Mouse (Mus musculus) lung, postnatal 10 days (tissue): ENCODE data around the gene Adamts6.

Experiments used
- DNase-seq: peaks from one replicate; pipeline ENCODE4 v3.0.0; 2021

Gene Adamts6

DNA sequence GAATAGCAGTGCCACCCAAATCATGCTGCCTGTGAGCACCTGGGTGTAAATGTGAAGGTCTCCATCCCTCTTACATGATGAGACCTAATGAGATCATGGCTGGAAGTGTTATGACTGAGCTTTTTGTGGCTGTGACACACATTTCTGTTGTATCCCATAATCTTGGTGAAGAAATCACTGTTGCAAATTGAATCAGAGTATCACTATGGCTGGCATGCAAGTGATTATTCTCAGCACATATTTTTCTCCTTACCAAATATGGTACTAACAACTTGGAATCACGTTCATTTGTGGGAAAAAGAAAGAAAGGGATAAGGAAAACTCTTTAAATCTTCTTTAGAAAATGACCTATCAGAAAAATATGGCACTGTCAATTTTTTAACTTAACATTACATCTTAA is 180.4 kb downstream of the Adamts6 start:
- no peak for DNase-seq

DNA sequence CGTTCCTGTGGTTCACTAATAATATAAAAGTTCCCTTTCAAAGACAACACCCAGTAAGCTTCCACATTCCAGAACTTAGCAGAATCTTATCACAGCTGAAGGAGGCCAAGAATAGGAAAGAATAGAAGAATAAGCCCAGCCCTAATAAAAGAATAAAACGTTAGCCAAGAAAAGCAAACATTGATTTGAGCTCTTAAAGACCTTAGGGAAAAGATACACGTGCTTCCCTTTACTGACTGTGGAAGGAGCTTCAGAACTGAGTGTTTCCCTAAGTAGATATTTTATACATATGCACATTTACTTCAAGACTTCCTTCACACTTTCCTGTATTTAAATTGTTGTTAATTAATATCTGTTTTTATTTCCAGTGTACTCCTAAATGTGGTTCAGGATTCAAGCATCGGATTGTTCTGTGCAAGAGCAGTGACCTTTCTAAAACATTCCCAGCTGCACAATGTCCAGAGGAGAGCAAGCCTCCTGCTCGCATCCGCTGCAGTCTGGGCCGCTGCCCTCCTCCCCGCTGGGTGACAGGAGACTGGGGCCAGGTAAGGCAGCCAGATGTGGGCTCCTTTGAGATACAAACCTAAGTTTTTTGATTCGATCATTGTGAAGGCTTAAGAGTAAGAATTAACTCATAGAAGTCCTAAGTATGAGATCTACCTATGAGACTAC is 188.8 kb downstream of the Adamts6 start:
- DNase-seq: no peak

DNA sequence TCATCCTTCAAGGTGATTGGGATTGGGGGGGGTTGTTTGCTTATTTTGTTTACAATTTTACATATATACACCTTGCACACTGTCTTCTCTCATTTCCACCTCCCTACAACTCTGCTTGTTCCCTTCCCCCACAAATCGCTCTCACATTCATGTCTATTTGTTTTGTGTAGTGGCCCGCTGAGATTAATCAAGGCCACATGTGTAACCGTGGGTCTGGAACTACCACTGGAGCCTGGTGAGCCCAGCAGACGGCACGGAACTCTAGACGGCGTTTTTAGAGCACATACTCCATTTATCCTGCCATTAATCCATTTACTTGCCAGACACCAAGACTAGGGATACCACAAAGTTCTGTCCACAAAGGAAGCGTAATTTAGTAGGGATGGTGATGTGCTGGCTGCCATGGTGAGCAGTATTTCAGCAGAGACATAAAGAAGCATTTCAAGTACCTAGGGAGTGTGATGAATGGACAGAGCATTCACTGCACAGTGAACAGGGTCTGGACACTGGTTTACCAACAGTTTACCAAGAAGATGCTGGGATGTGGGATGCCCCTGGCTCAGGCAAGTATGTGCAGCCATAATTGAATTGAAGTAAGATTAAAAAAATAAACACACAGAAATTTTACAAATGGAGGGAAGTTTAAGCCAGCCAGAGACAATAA is 194.9 kb downstream of the Adamts6 start:
- DNase-seq: no peak

- no peak for DNase-seq
These were observed 195.6 kb downstream of the Adamts6 start for GRCm38 (mm10) chr13:104483111-104483722.

- DNase-seq: no peak
These were observed 203.6 kb downstream of the Adamts6 start for GRCm38 (mm10) chr13:104491046-104491811.

DNA sequence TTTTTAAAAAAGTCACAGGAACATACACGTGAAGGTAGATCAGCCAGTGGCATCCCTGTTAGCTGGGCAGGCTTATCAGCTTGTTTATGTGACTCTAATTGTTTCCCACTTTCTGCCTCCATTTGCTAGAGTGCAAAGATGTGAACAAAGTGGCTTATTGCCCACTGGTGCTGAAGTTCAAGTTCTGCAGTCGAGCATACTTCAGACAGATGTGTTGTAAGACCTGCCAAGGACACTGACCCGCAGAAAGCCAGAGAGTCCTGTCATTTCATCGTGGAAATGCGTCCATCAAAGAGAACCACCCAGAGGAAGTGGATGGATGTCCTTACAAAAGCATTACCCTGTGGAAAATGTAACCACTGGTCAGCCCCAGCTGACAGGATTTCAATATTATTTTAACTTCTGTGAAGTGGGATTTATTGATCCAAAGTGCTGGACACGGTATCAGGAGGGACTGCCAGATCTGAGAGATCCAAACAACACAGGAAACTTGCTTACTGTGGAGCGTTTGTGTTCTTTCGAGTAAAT is 205.9 kb downstream of the Adamts6 start:
- peak; percentile 20 for DNase-seq

DNA sequence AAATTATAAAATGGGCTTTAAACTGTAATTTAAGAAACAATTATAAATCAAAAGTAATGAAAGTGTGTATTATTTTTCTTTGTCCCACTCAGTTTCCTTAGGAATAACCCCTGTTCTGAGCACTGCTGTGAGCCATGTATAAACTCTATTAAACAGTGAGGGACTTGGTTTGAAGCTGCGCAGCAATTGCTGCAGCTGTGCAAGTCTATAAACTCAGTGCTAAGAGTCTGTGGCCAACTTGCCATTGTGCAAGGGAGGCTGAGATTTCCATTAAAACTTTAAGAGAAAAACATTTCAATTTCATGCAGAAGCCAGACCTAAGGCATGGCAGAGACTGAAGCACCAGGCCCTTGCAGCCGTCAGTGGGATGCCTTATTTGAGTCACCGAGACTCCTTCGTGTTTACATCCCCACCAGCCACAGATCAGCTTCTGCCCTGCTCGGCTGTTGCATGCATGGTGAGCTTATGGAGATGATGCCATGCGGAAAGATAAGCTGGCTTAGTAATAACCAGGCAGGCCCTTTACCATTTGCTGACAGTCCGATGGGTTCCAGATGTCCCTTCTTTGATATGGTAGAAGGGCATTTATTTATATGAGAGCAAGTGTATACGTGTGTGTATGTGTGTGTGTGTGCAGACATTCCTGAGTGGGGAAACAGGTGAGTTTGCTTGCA is 206.7 kb downstream of the Adamts6 start:
- DNase-seq: no peak

DNA sequence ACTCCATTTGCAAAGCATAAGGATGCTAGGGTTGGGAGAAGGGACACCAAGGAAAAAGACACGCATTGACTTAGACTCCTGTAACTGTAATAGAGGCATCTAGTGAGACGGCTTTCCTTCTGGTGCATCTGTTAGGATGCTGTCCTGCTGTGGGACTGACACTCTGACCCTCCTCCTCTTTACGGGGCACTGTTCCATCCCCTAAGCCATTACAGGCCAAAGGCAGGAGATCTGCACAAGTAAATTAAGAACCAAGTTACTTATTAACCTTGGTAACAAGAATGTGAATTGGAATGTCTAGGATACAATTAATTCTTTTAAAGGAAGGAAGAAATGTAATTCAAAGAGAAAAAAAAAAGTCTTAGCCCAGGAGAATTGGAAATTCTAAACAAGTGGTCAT is 210.0 kb downstream of the Adamts6 start:
- DNase-seq: no peak

- no peak for DNase-seq
These were observed 211.0 kb downstream of the Adamts6 start for GRCm38 (mm10) chr13:104498669-104499068.

DNA sequence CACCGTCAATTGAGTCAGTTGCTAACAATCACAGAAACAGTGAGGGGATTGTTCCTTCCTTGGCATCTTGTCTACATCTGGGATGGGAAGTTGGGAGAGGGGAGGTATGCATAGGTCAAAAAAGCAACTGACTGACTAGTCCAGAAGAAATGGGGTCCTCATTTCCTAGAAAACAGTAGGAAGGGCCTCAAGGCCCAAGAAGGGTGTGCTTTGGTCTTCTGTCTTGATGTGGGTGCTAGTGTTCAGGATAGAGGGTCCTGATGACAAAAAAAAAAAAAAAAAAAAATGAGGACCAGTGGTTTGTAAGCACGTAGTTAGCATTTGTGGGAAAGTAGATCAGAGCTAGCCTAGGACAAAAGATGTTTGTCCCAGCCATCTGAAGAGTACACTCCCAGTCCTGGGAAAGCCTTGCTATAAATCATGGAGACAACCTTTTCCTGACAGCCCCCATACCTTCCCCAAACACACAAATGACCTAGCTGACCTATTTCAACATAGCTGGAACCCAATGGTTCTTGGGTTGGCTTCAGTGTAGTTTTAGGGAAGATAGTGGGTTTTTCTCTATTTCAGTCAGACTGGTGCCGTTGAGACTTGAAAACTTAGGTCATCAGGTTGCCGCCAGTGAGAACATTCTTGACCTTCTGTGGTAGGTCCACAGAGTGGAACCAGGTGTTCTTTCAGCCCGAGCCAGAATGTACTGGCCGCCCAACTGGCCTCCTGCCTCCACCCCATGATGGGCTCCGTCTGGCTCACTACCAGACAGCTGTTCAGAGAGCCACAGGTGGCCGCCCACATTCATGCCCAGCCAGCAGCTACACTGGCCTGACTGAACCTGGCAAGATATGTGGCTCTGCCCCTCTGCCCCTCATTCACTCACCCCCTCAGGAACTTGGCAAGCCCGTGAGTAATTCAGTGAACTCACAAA is 211.7 kb downstream of the Adamts6 start:
- DNase-seq: no peak

DNA sequence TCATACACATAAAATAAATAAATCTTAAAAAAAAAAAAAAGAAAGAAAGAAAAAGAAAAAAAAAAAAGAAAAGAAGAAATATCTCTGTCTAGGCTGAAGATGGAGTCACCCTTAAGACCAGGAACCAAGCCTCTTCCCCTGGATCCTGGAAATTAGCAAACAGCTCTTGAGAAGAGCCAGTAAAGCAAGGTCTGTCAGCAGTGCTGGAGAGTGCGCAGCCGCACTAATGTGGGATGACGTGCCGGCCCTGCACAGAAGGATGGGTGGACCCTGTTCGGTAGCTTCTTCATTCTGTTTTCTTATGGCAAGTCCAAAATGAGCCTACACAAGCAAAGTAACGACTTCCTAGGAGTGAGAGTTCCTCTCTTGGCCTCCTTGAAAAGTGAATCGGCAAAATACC is 214.8 kb downstream of the Adamts6 start:
- DNase-seq: no peak

- no peak for DNase-seq
These were observed 216.4 kb downstream of the Adamts6 start for GRCm38 (mm10) chr13:104504043-104504442.

- peak; percentile 39 for DNase-seq
These were observed 218.7 kb downstream of the Adamts6 start for GRCm38 (mm10) chr13:104506165-104506875.

DNA sequence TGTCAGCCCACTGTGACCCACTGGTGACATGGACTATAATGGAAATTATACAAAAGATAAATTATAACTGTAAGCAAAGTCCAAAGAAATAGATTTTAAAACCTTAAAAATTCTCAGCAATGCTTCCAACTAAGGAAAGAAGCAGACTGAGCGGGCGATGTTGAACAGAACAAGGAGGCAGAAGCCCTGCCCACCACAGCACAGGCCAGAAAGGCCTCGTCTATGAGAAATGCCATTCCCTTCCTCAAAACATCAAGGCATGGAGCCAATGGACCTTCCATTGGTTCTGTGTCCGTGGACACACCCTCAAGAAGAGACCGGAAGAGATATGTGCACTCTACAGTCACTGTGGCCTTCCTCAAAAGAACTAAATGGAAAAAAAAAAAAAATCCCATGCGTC is 220.0 kb downstream of the Adamts6 start:
- no peak for DNase-seq

- DNase-seq: peak; percentile 54
These were observed 222.2 kb downstream of the Adamts6 start for GRCm38 (mm10) chr13:104509561-104510493.

DNA sequence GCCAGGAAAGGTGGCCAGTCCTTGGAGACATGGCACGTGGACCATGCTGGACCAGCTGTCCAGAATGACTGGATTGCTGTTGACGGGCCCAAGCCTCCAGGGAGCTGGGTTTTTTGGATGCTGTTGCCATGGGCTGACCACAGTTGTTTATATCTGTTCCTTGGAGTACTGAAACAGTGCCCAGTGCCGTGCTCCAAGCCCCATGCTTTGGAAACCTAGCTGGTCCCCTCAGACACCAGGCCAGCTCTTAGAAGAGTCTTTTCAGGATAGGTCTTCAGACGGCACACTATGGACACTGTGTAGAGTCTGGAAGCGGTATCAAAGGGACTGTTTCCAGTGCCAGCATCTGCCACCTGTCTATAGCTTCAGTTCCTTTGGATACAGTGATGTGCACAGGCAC is 223.1 kb downstream of the Adamts6 start:
- peak; percentile 56 for DNase-seq

GRCm38 (mm10) chr13:104515054-104515453 is 227.4 kb downstream of the Adamts6 start:
- DNase-seq: no peak

- no peak for DNase-seq
These were observed 228.5 kb downstream of the Adamts6 start for GRCm38 (mm10) chr13:104516146-104516545.

GRCm38 (mm10) chr13:104516766-104517364 is 229.2 kb downstream of the Adamts6 start:
- peak; percentile 51 for DNase-seq
